Mouse (Mus musculus) C2C12 (cell line): Measurements from ENCODE around the gene Cyyr1.

Experiments
- MAX ChIP-seq: IDR thresholded peaks from one replicate; pipeline ENCODE4 v1.6.1; 2011; ENCODE audit warnings: mild to moderate bottlenecking, control low read depth
- USF1 ChIP-seq: IDR thresholded peaks from one replicate; pipeline ENCODE4 v1.6.1; 2011; ENCODE audit warnings: low read depth, mild to moderate bottlenecking, control low read depth, moderate library complexity

- TF ChIP-seq MAX (no peak), USF1 (no peak)
Measured at GRCm38 (mm10) chr16:85505108-85505507, 48.1 kb downstream of the Cyyr1 start.
